Mouse (Mus musculus): ENCODE measurements around the gene Lin7b. TPM values are rescaled to one million over a fixed set of nuclear protein-coding genes. Genes with fewer than 3 reads are reported as not detected.
"Not testable (repeated sequence)": the region's sequence is repeated elsewhere in the genome, so short reads cannot be mapped to it uniquely, and the experiment has no call there.

The Lin7b gene
- polyA plus RNA-seq, 1 experiment from 2014 or later: 70.3 TPM

DNA sequence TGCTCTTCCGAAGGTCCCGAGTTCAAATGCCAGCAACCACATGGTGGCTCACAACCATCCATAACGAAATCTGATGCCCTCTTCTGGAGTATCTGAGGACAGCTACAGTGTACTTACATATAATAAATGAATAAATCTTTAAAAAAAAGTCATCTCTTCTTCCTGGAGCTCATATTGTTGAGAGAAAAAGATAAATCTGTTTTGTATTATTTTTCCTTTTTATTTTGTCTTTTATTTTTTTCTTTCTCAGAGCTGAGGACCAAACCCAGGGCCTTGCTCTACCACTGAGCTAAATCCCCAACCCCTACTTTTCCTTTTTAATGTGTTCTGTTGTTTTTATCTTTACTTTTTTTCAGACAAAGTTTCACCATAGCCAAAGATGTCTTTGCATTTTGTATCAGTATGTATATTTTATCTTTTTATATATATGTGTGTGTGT is 26.0 kb upstream of the Lin7b start:
- not testable (repeated sequence) for H3K9me3 ChIP-seq (ENCODE audit: control insufficient read depth, low read length); H3K36me3 ChIP-seq (ENCODE audit: control insufficient read depth, insufficient read depth, low read length); H3K27me3 ChIP-seq (replicated peaks; ENCODE audit: control insufficient read depth, insufficient read depth, low read length)
- peak; percentile 31 for ATAC-seq
- peak overlapping the region; percentile 73 for H3K4me2 ChIP-seq (ENCODE audit: low read length)
- 4% methylated on average over 3 of the region's 3 CpGs for WGBS
- H3K4me3 ChIP-seq (ENCODE audit: low read length): peak overlapping the region; percentile 48
- H3K9ac ChIP-seq (ENCODE audit: low read depth, low read length): peak overlapping the region; percentile 60; the same call in 1 of the 2 replicates
- H3K27ac ChIP-seq (ENCODE audit: low read depth, low read length): peak overlapping the region; percentile 83
- H3K4me1 ChIP-seq (ENCODE audit: control insufficient read depth, insufficient read depth, low read depth, low read length): peaks cover 16% of the 10 kb centered on the region

DNA sequence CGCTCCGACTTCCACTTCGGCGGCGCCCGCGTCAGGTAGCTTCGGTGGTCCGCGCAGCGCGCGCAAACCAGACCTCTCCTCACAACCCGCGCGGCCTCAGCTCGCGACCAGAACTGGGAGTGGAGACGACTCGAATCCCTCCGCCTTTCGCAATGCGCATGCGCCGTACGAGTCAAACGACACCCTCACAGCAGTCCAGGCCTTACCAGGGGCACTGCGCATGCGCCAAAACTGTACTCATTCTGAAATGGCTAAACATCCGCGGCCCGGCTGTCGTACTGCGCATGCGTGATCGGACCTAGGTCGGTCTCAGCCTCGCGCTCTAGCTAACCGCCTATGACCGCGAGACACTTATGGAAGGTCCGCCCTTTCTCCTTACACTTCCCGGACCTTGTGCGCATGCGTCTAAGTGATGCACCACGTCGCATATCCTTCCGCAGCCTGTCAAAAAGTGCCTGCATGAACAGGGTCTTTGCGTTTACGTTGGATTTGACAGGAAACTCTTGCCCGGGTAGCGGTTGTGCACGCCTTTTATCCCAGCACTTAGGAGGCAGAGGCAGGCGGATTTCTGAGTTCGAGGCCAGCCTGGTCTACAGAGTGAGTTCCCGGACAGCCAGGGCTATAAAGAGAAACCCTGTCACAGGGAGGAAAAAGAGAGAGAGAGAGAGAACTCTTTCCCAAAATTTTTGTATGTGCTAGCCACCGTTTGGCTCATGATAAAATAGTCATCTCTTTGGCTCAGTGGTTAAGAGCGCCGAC is 25.4 kb upstream of the Lin7b start, which contains the start of gene Snrnp70:
Gene Snrnp70 (minus strand): TSS at position 165 of the 759 bp plus-strand sequence.
- H3K36me3 ChIP-seq (ENCODE audit: control insufficient read depth, insufficient read depth, low read length): peaks cover 8% of the 10 kb centered on the region
- peak; percentile 97 for ATAC-seq
- peak within 1 kb of the TSS; percentile 66 for H3K9ac ChIP-seq (ENCODE audit: low read depth, low read length)
- peak within 1 kb of the TSS; percentile 48 for H3K4me3 ChIP-seq (ENCODE audit: low read length)
- WGBS: under 1% methylated on average over 60 of the region's 60 CpGs
- H3K4me1 ChIP-seq (ENCODE audit: control insufficient read depth, insufficient read depth, low read depth, low read length): peaks cover 16% of the 10 kb centered on the region
- no peaks in the 10 kb centered on the region for H3K9me3 ChIP-seq (ENCODE audit: control insufficient read depth, low read length)
- H3K4me2 ChIP-seq (ENCODE audit: low read length): peak within 1 kb of the TSS; percentile 97
- H3K27me3 ChIP-seq (replicated peaks; ENCODE audit: control insufficient read depth, insufficient read depth, low read length): no peaks in the 10 kb centered on the region
- peak within 1 kb of the TSS; percentile 95 for H3K27ac ChIP-seq (ENCODE audit: low read depth, low read length)

DNA sequence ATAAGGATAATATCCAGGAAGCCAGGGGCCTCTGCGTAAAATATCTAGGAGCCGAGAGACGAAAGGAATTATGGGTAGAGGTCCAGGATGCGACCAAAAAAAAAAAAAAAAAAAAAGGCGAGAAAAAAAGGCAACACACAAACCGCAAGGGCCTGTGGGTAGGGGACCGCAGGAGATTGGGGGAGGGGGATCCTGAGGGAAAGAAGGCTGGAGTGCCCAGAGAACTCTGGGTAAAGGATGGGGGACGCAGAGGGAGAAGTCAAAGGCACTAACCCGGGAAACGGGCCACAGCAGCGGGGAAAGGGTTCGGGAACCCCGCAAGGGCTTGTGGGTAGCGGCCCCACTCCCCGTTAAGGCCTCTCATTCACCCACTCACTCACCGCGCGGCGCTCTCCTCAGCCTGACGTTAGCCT is 24.8 kb upstream of the Lin7b start:
- 0% methylated on average over 16 of the region's 20 CpGs for WGBS

DNA sequence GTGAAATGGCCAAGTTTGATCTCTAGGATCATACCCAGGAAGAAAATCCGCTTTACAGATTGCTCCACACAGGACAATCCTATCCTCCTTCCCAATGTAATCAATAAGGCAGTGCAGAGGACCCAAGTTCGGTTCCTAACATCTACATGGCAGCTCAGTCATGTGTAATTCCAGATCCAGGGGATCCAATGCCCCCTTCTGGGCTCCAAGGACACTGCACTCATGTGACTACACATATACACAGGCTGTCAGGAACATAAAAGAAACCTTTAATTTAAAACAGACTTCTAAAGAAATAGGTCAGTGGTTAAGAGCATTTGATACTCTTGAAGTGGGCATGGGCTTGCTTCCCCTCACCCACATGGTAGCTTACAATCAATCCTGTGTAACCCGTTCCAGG is 15.7 kb upstream of the Lin7b start:
- Histone ChIP-seq H3K27ac (ENCODE audit: low read depth, low read length) (no peak overlapping the region), H3K9me3 (ENCODE audit: control insufficient read depth, low read length) (no peaks in the 10 kb centered on the region), H3K4me3 (ENCODE audit: low read length) (no peak overlapping the region), H3K9ac (ENCODE audit: low read depth, low read length) (no peak overlapping the region), H3K4me1 (ENCODE audit: control insufficient read depth, insufficient read depth, low read depth, low read length) (no peaks in the 10 kb centered on the region), H3K36me3 (ENCODE audit: control insufficient read depth, insufficient read depth, low read length) (peaks cover 73% of the 10 kb centered on the region), H3K27me3 (replicated peaks; ENCODE audit: control insufficient read depth, insufficient read depth, low read length) (no peaks in the 10 kb centered on the region), H3K4me2 (ENCODE audit: low read length) (no peak overlapping the region)
- 86% methylated on average over 3 of the region's 3 CpGs for WGBS
- ATAC-seq: no peak

More for the DNA sequence above, 24.8 kb upstream of the Lin7b start:
- Histone ChIP-seq H3K9ac (ENCODE audit: low read depth, low read length) (peak overlapping the region; percentile 66), H3K4me1 (ENCODE audit: control insufficient read depth, insufficient read depth, low read depth, low read length) (peaks cover 16% of the 10 kb centered on the region), H3K36me3 (ENCODE audit: control insufficient read depth, insufficient read depth, low read length) (peaks cover 13% of the 10 kb centered on the region), H3K27ac (ENCODE audit: low read depth, low read length) (peak overlapping the region; percentile 95), H3K27me3 (replicated peaks; ENCODE audit: control insufficient read depth, insufficient read depth, low read length) (no peaks in the 10 kb centered on the region), H3K9me3 (ENCODE audit: control insufficient read depth, low read length) (no peaks in the 10 kb centered on the region), H3K4me3 (ENCODE audit: low read length) (peak overlapping the region; percentile 48), H3K4me2 (ENCODE audit: low read length) (peak overlapping the region; percentile 97)
- peak; percentile 76 for ATAC-seq

DNA sequence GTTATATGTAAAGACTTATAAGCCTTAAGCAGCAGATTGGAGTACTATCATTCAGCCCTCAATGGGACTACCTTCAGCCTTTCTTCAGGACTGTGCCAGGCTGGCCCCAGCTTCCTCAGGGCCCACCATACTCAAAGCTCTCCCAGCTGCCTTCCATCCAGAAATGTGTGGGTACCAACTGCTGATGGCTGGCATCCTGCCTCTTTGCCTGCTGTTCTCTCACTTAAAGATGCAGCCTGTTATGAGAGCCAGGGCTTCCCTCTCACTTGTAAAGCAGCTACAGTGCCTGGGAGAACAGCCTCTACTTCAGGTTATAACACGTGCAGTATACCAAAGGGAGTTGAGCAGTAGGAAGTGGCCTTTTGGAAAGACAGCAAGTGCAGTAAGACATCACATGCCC is 5.7 kb upstream of the Lin7b start:
- no peak for ATAC-seq
- peaks cover 57% of the 10 kb centered on the region for H3K36me3 ChIP-seq (ENCODE audit: control insufficient read depth, insufficient read depth, low read length)
- no peak overlapping the region for H3K27ac ChIP-seq (ENCODE audit: low read depth, low read length)
- 70% methylated on average over 1 of the region's 1 CpGs for WGBS
- H3K9ac ChIP-seq (ENCODE audit: low read depth, low read length): no peak overlapping the region
- H3K4me3 ChIP-seq (ENCODE audit: low read length): no peak overlapping the region
- no peak overlapping the region for H3K4me2 ChIP-seq (ENCODE audit: low read length)
- no peaks in the 10 kb centered on the region; the same call in 1 of the 2 replicates for H3K4me1 ChIP-seq (ENCODE audit: control insufficient read depth, insufficient read depth, low read depth, low read length)
- no peaks in the 10 kb centered on the region for H3K9me3 ChIP-seq (ENCODE audit: control insufficient read depth, low read length)
- H3K27me3 ChIP-seq (replicated peaks; ENCODE audit: control insufficient read depth, insufficient read depth, low read length): no peaks in the 10 kb centered on the region

DNA sequence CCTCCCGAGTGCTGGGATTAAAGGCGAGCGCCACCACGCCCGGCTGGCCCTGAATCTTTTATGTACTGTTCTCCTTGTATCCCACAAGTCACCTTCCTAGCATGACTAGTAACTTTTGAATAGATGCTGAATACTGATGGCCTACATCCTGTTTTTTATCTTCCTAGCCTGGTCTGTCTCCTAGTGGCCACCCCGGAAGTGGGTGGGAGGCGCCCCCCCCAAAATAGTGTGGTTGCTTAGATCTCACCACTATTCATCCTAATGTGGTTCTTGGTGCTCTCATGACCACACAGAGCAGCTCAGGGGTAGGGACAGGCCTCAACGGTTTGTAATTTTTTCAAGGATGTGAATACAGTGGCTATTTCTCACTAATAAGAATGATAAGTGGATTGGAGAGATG is 4.2 kb upstream of the Lin7b start:
- no peaks in the 10 kb centered on the region for H3K27me3 ChIP-seq (replicated peaks; ENCODE audit: control insufficient read depth, insufficient read depth, low read length)
- H3K36me3 ChIP-seq (ENCODE audit: control insufficient read depth, insufficient read depth, low read length): peaks cover 47% of the 10 kb centered on the region
- H3K27ac ChIP-seq (ENCODE audit: low read depth, low read length): no peak overlapping the region
- WGBS: 94% methylated on average over 8 of the region's 8 CpGs
- H3K9me3 ChIP-seq (ENCODE audit: control insufficient read depth, low read length): no peaks in the 10 kb centered on the region
- no peak overlapping the region for H3K4me3 ChIP-seq (ENCODE audit: low read length)
- H3K4me1 ChIP-seq (ENCODE audit: control insufficient read depth, insufficient read depth, low read depth, low read length): peaks cover 7% of the 10 kb centered on the region
- no peak overlapping the region for H3K9ac ChIP-seq (ENCODE audit: low read depth, low read length)
- H3K4me2 ChIP-seq (ENCODE audit: low read length): no peak overlapping the region
- ATAC-seq: no peak

DNA sequence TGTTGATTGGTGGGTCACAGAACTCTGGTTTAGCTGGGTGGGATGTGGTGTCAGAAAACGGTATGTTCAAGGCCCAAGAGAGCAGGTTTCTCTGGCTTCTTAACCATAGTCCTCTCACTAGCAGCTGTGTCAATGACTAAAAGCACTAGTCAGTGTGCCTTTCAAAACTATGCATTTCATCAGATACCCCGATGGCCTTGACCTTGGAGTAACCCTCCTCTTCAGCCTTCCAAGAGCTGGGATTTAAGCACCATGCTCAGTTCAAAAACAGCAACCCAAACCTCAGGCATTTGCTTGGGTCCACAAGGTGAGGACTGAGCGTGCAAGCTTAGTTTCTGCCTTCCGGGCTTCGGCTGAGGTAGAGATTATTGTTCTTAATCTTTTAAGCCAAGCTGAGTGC is 2.0 kb upstream of the Lin7b start:
- Histone ChIP-seq H3K4me1 (ENCODE audit: control insufficient read depth, insufficient read depth, low read depth, low read length) (peaks cover 20% of the 10 kb centered on the region), H3K9me3 (ENCODE audit: control insufficient read depth, low read length) (no peaks in the 10 kb centered on the region), H3K27me3 (replicated peaks; ENCODE audit: control insufficient read depth, insufficient read depth, low read length) (peaks cover 5% of the 10 kb centered on the region; the same call in 1 of the 2 replicates), H3K4me2 (ENCODE audit: low read length) (no peak overlapping the region), H3K36me3 (ENCODE audit: control insufficient read depth, insufficient read depth, low read length) (peaks cover 32% of the 10 kb centered on the region), H3K27ac (ENCODE audit: low read depth, low read length) (no peak overlapping the region), H3K9ac (ENCODE audit: low read depth, low read length) (no peak overlapping the region), H3K4me3 (ENCODE audit: low read length) (no peak overlapping the region)
- WGBS: 81% methylated on average over 5 of the region's 5 CpGs
- no peak for ATAC-seq

DNA sequence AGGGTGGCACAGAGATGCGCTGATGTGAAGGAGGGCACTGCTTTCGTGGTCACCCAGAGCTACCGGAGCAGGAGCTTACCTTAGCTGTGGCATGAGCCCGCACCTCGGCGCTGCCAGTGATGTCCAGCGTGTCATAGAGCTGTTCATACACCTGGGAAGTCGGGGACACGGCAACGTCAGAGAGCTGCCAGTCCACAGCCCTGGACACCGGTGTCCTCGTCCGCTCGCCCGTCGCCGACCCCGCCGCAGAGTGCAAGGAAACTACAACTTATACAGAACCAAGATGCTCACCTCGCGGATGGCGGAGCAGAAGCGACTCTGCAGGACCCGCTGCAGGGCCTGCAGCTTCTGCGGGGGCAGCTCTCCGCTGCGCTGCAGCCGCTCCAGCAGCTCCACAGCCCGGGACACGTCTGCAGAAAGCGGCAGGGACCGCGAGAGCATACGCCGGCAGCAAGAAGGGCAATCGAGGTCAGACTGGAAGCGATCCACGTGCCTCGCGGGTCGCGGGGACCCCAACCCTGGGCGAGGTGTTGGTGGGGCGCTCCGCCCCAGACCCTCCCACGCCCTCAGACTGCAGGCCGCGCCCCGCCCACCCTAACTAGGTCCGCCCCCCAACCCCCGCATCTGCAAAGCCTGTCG is 428 bp downstream of the Lin7b start:
- H3K4me1 ChIP-seq (ENCODE audit: control insufficient read depth, insufficient read depth, low read depth, low read length): peaks cover 29% of the 10 kb centered on the region
- peak overlapping the region; percentile 68 for H3K9ac ChIP-seq (ENCODE audit: low read depth, low read length)
- no peak; the same call in 1 of the 2 replicates for ATAC-seq
- 9% methylated on average over 45 of the region's 52 CpGs for WGBS
- peak overlapping the region; percentile 48; the same call in 1 of the 2 replicates for H3K27ac ChIP-seq (ENCODE audit: low read depth, low read length)
- peaks cover 10% of the 10 kb centered on the region for H3K36me3 ChIP-seq (ENCODE audit: control insufficient read depth, insufficient read depth, low read length)
- H3K27me3 ChIP-seq (replicated peaks; ENCODE audit: control insufficient read depth, insufficient read depth, low read length): peaks cover 5% of the 10 kb centered on the region; the same call in 1 of the 2 replicates
- H3K4me2 ChIP-seq (ENCODE audit: low read length): peak overlapping the region; percentile 91
- no peaks in the 10 kb centered on the region for H3K9me3 ChIP-seq (ENCODE audit: control insufficient read depth, low read length)
- H3K4me3 ChIP-seq (ENCODE audit: low read length): peak overlapping the region; percentile 54

Measured in hindbrain, embryonic 16.5 days (tissue).